Mouse (Mus musculus): ENCODE measurements around the gene Tbpl1. TPM values are rescaled to one million over a fixed set of nuclear protein-coding genes. Genes with fewer than 3 reads are reported as not detected.
A peak's percentile ranks its signal among the peaks of the same experiment; 100 is the strongest.

The Tbpl1 gene
- polyA plus RNA-seq, 1 experiment from 2014 or later = 30.4 TPM

GRCm38 (mm10) chr10:22696236-22696635 is 35.5 kb downstream of the Tbpl1 start:
- H3K9me3 ChIP-seq (ENCODE audit: control insufficient read depth, low read length) = no peaks in the 10 kb centered on the region
- no peak overlapping the region for H3K4me2 ChIP-seq (replicated peaks; ENCODE audit: low read depth)
- peak; percentile 53 for DNase-seq (ENCODE audit: low spot score)
- TF ChIP-seq EP300 (optimal IDR thresholded peaks at IDR 0.05) = no peak
- TF ChIP-seq CTCF (IDR thresholded peaks at IDR 0.05; ENCODE audit: low read depth) = peak; percentile 47
- H3K4me3 ChIP-seq (ENCODE audit: low read depth, low read length) = no peak overlapping the region
- no peaks in the 10 kb centered on the region; the same call in 1 of the 2 replicates for H3K4me1 ChIP-seq (replicated peaks; ENCODE audit: control insufficient read depth, insufficient read depth)
- no peak overlapping the region for H3K9ac ChIP-seq (ENCODE audit: low read length)
- H3K36me3 ChIP-seq (ENCODE audit: control insufficient read depth, insufficient read depth, low read length) = 0 out of 2 replicates have a peak, but pooled peaks cover 3% of the 10 kb centered on the region
- 62% methylated on average over 9 of the region's 9 CpGs for WGBS
- no peaks in the 10 kb centered on the region for H3K27me3 ChIP-seq (ENCODE audit: control insufficient read depth, insufficient read depth, low read length)
- no peak overlapping the region for H3K27ac ChIP-seq (replicated peaks)
- peak; percentile 53 for ATAC-seq (ENCODE audit: low FRiP score, low TSS enrichment)

DNA sequence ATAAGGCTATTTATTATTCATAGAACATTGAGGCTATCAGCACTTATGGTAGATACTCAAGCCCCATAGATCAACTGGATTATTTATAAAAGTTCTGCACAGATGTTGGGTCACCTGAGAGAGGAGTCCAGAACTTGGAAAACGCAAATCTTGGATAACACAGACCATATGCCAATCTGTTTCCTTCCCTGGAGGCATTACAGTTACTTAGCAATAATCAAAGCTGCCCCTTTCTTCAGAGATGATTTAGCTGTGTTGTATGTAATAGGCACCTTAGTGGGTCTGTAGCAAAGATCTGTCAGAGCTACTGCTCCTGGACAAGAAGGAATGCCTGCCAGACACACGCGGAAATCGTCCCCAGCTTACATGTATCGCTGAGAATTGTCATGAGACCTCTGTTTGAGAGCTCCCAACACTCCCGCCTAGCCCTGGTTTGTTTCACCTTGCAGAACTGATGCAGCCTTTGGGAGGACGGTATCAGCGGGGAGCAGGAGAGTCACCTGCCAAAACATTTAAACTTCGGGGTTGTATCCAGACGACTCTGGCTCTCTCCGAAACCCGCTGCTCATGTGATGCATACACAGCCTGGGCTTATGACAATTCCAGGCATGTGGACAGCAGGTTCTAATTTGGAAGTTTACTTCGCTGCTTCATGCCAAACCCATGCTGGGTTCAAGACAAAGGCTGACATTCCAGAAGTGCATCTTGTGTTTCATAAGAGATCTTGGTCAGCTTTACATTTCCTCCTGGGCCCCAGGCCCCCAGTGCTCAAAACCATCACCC is 55.7 kb downstream of the Tbpl1 start:
- Histone ChIP-seq H3K27me3 (ENCODE audit: control insufficient read depth, insufficient read depth, low read length) (no peaks in the 10 kb centered on the region), H3K4me2 (replicated peaks; ENCODE audit: low read depth) (no peak overlapping the region), H3K9me3 (ENCODE audit: control insufficient read depth, low read length) (no peaks in the 10 kb centered on the region), H3K4me1 (replicated peaks; ENCODE audit: control insufficient read depth, insufficient read depth) (no peaks in the 10 kb centered on the region), H3K27ac (replicated peaks) (no peak overlapping the region), H3K4me3 (ENCODE audit: low read depth, low read length) (no peak overlapping the region), H3K36me3 (ENCODE audit: control insufficient read depth, insufficient read depth, low read length) (no peaks in the 10 kb centered on the region), H3K9ac (ENCODE audit: low read length) (no peak overlapping the region)
- no peak for DNase-seq (ENCODE audit: low spot score)
- 76% methylated on average over 13 of the region's 13 CpGs for WGBS
- TF ChIP-seq EP300 (optimal IDR thresholded peaks at IDR 0.05) = no peak
- ATAC-seq (ENCODE audit: low FRiP score, low TSS enrichment) = no peak

GRCm38 (mm10) chr10:22674176-22674575 is 57.6 kb downstream of the Tbpl1 start:
- no peak overlapping the region for H3K9ac ChIP-seq (ENCODE audit: low read length)
- H3K4me3 ChIP-seq (ENCODE audit: low read depth, low read length) = no peak overlapping the region
- DNase-seq (ENCODE audit: low spot score) = no peak
- H3K27me3 ChIP-seq (ENCODE audit: control insufficient read depth, insufficient read depth, low read length) = no peaks in the 10 kb centered on the region
- no peak for ATAC-seq (ENCODE audit: low FRiP score, low TSS enrichment)
- no peak overlapping the region for H3K4me2 ChIP-seq (replicated peaks; ENCODE audit: low read depth)
- TF ChIP-seq EP300 (optimal IDR thresholded peaks at IDR 0.05) (no peak), CTCF (IDR thresholded peaks at IDR 0.05; ENCODE audit: low read depth) (no peak)
- H3K9me3 ChIP-seq (ENCODE audit: control insufficient read depth, low read length) = no peaks in the 10 kb centered on the region
- no peaks in the 10 kb centered on the region for H3K4me1 ChIP-seq (replicated peaks; ENCODE audit: control insufficient read depth, insufficient read depth)
- no peak overlapping the region for H3K27ac ChIP-seq (replicated peaks)
- WGBS = 94% methylated on average over 8 of the region's 8 CpGs
- no peaks in the 10 kb centered on the region for H3K36me3 ChIP-seq (ENCODE audit: control insufficient read depth, insufficient read depth, low read length)

DNA sequence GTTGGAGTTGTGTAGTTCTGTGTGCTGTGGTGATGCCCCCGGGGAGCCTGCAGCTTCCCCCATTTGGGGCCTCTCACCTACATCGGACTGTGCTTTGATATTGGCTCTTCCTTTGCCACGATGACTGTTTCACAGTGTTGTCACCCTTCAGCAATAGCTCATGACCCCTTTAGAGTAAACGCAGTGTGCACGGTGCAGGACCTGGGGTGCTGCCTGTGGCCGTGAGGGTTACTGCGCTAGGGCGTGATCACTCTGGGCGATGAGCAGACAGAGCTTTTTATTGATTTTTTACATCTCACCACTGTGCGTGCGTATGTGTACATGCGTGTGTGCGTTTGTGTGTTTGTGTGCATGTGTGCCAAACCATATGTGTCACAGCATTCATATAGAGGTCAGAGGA is 63.2 kb downstream of the Tbpl1 start:
- no peaks in the 10 kb centered on the region for H3K9me3 ChIP-seq (ENCODE audit: control insufficient read depth, low read length)
- WGBS = 83% methylated on average over 13 of the region's 13 CpGs
- no peak overlapping the region for H3K4me3 ChIP-seq (ENCODE audit: low read depth, low read length)
- ATAC-seq (ENCODE audit: low FRiP score, low TSS enrichment) (no peak), DNase-seq (ENCODE audit: low spot score) (no peak)
- H3K27ac ChIP-seq (replicated peaks) = no peak overlapping the region
- no peak overlapping the region for H3K9ac ChIP-seq (ENCODE audit: low read length)
- H3K27me3 ChIP-seq (ENCODE audit: control insufficient read depth, insufficient read depth, low read length) = no peaks in the 10 kb centered on the region
- no peak overlapping the region for H3K4me2 ChIP-seq (replicated peaks; ENCODE audit: low read depth)
- no peak for TF ChIP-seq CTCF (IDR thresholded peaks at IDR 0.05; ENCODE audit: low read depth)
- no peak for TF ChIP-seq EP300 (optimal IDR thresholded peaks at IDR 0.05)
- no peaks in the 10 kb centered on the region for H3K4me1 ChIP-seq (replicated peaks; ENCODE audit: control insufficient read depth, insufficient read depth)
- H3K36me3 ChIP-seq (ENCODE audit: control insufficient read depth, insufficient read depth, low read length) = no peaks in the 10 kb centered on the region

DNA sequence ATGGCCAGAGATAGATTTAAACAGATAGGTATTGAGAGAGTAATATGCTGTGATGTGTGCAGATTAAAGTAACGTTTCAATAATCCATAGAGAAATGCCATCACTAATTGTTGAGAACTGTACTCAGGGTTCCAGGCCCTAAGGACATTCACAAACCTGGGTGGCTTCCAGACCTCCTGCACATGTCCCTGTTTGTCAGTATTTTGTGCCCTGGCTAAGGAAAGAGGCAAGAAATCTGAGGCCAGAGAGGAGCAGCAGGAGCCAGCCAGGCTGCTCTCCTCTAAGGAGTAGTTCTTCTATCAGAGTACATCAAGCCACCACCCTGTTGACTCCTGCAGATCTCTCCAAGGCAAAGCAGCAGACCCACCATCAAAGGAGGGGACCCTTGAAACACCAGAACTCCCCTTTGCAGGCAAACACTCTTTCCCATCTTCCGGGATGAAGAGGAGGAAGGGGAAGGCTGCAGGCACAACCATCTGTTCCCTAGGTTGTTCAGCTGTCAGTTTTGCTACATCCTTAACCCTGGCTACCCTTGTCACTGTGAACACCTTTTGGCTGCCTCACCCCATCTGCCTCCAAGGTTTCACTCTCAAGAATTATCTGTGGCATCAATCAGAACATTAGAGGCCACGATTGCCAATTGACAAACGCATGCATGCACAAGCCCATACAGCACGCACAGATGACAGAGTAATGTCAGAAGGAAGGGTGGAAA is 71.3 kb downstream of the Tbpl1 start:
- H3K9me3 ChIP-seq (ENCODE audit: control insufficient read depth, low read length) = no peaks in the 10 kb centered on the region
- no peak overlapping the region for H3K4me3 ChIP-seq (ENCODE audit: low read depth, low read length)
- DNase-seq (ENCODE audit: low spot score) (no peak), ATAC-seq (ENCODE audit: low FRiP score, low TSS enrichment) (no peak)
- TF ChIP-seq CTCF (IDR thresholded peaks at IDR 0.05; ENCODE audit: low read depth) = no peak
- TF ChIP-seq EP300 (optimal IDR thresholded peaks at IDR 0.05) = no peak
- no peak overlapping the region for H3K9ac ChIP-seq (ENCODE audit: low read length)
- no peak overlapping the region for H3K27ac ChIP-seq (replicated peaks)
- no peaks in the 10 kb centered on the region for H3K4me1 ChIP-seq (replicated peaks; ENCODE audit: control insufficient read depth, insufficient read depth)
- WGBS = 86% methylated on average over 5 of the region's 5 CpGs
- no peaks in the 10 kb centered on the region for H3K27me3 ChIP-seq (ENCODE audit: control insufficient read depth, insufficient read depth, low read length)
- no peak overlapping the region for H3K4me2 ChIP-seq (replicated peaks; ENCODE audit: low read depth)
- H3K36me3 ChIP-seq (ENCODE audit: control insufficient read depth, insufficient read depth, low read length) = no peaks in the 10 kb centered on the region

DNA sequence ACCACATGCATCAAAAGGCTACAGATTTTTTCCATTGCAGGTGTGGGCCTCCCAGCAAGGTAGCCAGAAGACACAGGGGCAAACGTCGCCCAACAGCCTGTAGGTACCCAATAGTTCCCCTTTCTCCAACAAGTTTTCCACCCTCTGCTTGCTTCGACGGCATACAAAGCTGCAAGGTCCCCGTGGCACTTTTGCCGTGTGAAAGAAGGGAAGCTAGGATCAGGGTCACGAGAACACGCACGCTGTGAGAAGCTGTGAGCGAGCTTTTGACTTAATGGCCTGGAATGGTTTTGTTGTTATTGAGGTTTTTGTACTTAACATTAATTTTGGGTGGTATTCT is 72.4 kb downstream of the Tbpl1 start:
- Histone ChIP-seq H3K9ac (ENCODE audit: low read length) (no peak overlapping the region), H3K4me1 (replicated peaks; ENCODE audit: control insufficient read depth, insufficient read depth) (no peaks in the 10 kb centered on the region), H3K9me3 (ENCODE audit: control insufficient read depth, low read length) (no peaks in the 10 kb centered on the region), H3K27ac (replicated peaks) (no peak overlapping the region), H3K27me3 (ENCODE audit: control insufficient read depth, insufficient read depth, low read length) (no peaks in the 10 kb centered on the region), H3K4me3 (ENCODE audit: low read depth, low read length) (no peak overlapping the region), H3K36me3 (ENCODE audit: control insufficient read depth, insufficient read depth, low read length) (no peaks in the 10 kb centered on the region), H3K4me2 (replicated peaks; ENCODE audit: low read depth) (no peak overlapping the region)
- DNase-seq (ENCODE audit: low spot score) (no peak), ATAC-seq (ENCODE audit: low FRiP score, low TSS enrichment) (no peak)
- WGBS = 81% methylated on average over 10 of the region's 10 CpGs
- no peak for TF ChIP-seq EP300 (optimal IDR thresholded peaks at IDR 0.05)
- TF ChIP-seq CTCF (IDR thresholded peaks at IDR 0.05; ENCODE audit: low read depth) = no peak
